Mouse (Mus musculus) liver, embryonic 12.5 days (tissue): ENCODE measurements at regions not wholly inside any gene's neighbourhood (a gene's known extent, or its start where the extent isn't known, plus 50 kb on each side); places are given as distances from the start of the nearest gene placed in this dataset.

Experiments used
- ATAC-seq: fragments of 200-750 bp; cut with Nextera tagmentation; 2 replicates; pipeline ENCODE4 v1.8.0; 2017; ENCODE audit warnings: moderate number of reproducible peaks, mild to moderate bottlenecking, moderate library complexity
- H3K27ac ChIP-seq: fragments of 300-500 bp; sonication (generic); 2 replicates; pipeline ENCODE4 v1.5.1; 2016; ENCODE audit warnings: mild to moderate bottlenecking
- H3K27me3 ChIP-seq: fragments of 300-500 bp; sonication (generic); replicated peaks from 2 replicates; pipeline ENCODE4 v1.6.1; 2016; ENCODE audit warnings: mild to moderate bottlenecking, moderate library complexity
- H3K36me3 ChIP-seq: fragments of 300-500 bp; sonication (generic); 2 replicates; pipeline ENCODE4 v1.6.1; 2016; ENCODE audit warnings: mild to moderate bottlenecking, moderate library complexity
- H3K4me1 ChIP-seq: fragments of 300-500 bp; sonication (generic); 2 replicates; pipeline ENCODE4 v1.6.1; 2016
- H3K4me2 ChIP-seq: fragments of 300-500 bp; sonication (generic); 2 replicates; pipeline ENCODE4 v1.6.1; 2016; ENCODE audit warnings: mild to moderate bottlenecking, moderate library complexity
- H3K4me3 ChIP-seq: fragments of 300-500 bp; sonication (generic); 2 replicates; pipeline ENCODE4 v1.5.1; 2016; ENCODE audit warnings: mild to moderate bottlenecking, moderate library complexity
- H3K9ac ChIP-seq: fragments of 300-500 bp; sonication (generic); 2 replicates; pipeline ENCODE4 v1.6.1; 2016; ENCODE audit warnings: mild to moderate bottlenecking, moderate library complexity
- H3K9me3 ChIP-seq: fragments of 300-500 bp; sonication (generic); replicated peaks from 2 replicates; pipeline ENCODE4 v1.6.1; 2016; ENCODE audit warnings: mild to moderate bottlenecking, moderate library complexity
- WGBS: fragments of 180-500 bp; shearing (Covaris S2); methylation state at CpG from one replicate; pipeline ENCODE4 v1.1.7; 2016; ENCODE audit not compliant: insufficient replicate concordance; 5-methylcytosine and 5-hydroxymethylcytosine counted together

DNA sequence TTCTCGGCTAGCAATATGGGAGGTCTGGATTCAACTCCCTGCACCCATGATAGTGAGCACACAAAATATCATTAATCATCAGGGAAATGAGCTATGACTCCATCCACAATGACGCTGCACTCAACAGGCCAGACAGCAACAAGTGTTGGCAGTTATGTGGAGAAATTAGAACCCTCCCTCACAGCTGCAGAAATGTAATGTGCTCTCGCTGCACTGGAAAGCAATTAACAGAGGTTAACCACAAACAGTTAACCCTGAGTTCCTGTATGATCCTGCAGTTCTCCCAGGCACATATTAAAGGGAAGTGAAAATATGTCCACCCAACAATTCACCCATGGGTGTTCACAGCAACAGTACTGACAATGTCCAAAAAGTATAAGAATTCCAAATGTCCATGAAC is 54.0 kb upstream of the Jade2 start:
- Histone ChIP-seq H3K27ac (no peak overlapping the region), H3K4me2 (no peak overlapping the region), H3K9me3 (no peaks in the 10 kb centered on the region), H3K9ac (no peak overlapping the region), H3K36me3 (no peaks in the 10 kb centered on the region), H3K4me3 (no peak overlapping the region), H3K27me3 (peaks cover 18% of the 10 kb centered on the region), H3K4me1 (peaks cover 11% of the 10 kb centered on the region)
- WGBS = 20% methylated on average over 3 of the region's 3 CpGs
- no peak for ATAC-seq

DNA sequence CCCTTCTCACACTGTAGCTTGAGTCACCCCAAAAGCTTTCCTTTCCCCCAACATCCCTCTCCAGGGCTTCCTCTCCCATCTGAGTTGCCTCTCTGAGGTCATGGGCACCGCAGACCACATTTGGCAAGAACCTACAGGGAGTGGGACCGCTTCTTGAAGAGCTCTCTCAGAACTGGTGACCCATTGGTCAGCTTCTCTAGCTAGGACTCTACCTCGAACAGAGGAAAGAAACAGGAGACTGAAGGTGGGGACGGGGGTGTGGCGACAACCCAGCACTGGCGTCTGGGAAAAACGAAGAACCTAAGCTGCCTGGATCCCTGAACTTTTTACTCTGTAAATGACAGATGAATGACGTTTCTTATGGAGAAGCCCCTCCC is 51.8 kb upstream of the Cdkn2aipnl start:
- peak overlapping the region; percentile 25; the same call in 1 of the 2 replicates for H3K4me3 ChIP-seq
- no peaks in the 10 kb centered on the region for H3K36me3 ChIP-seq
- H3K9me3 ChIP-seq = no peaks in the 10 kb centered on the region
- peaks cover 7% of the 10 kb centered on the region for H3K27me3 ChIP-seq
- no peak; the same call in 1 of the 2 replicates for ATAC-seq
- H3K4me1 ChIP-seq = peaks cover 23% of the 10 kb centered on the region
- no peak overlapping the region for H3K9ac ChIP-seq
- H3K4me2 ChIP-seq = peak overlapping the region; percentile 61
- 19% methylated on average over 8 of the region's 8 CpGs for WGBS
- 0 out of 2 replicates have a peak overlapping the region, but pooled peaks have one; percentile 60 for H3K27ac ChIP-seq

DNA sequence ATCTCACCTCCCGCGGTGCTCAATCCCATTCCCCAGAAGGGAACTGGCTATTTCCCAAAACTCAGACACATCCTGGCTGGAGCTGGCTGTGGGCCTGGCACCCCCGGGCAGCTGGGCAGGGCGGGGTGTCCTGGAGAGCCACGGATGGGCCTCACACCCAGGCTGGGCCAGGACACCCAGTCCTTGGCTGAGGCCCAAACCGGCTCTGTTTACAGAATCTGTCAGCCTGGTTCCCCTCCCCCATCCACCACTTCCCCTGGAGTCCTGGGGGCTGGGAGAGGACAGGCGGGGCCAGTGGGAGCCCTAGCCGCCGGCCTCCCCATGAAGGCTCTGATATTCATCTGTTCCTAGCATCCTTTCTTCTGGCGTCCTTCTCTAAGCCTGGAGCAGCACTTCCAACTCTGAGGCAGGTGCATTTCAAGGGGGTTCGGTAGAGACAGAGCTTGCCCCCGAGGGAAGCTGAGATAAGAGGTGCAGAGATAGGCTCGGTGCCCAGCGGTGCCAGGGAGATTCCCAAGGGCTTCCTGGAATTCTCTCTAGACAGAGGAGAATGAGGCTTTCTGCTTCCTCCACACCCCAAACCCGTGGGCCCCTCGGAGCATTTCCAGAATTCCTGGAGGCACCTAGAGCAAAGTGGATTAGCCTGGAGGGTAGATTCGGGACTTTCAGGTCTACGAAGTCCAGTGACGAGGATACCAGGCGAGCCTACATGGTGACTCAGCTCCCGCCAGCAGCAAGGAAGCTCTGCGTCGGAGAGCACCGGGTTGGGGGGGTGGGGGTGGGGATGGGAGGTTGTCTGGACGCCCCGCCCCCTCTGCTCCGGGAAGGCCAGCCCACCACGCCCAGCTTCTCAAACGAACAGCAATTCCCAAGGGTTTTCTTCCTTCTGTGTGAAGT is 51.2 kb upstream of the Cdkn2aipnl start:
- Histone ChIP-seq H3K4me2 (peak overlapping the region; percentile 61), H3K4me3 (peak overlapping the region; percentile 25), H3K27ac (peak overlapping the region; percentile 60; the same call in 1 of the 2 replicates), H3K9ac (no peak overlapping the region; the same call in 1 of the 2 replicates), H3K36me3 (no peaks in the 10 kb centered on the region), H3K9me3 (no peaks in the 10 kb centered on the region), H3K27me3 (peaks cover 7% of the 10 kb centered on the region), H3K4me1 (peaks cover 23% of the 10 kb centered on the region)
- peak; percentile 52 for ATAC-seq
- WGBS = 1% methylated on average over 29 of the region's 29 CpGs
